Mouse (Mus musculus): ENCODE data around the gene Dhdh.

DNA sequence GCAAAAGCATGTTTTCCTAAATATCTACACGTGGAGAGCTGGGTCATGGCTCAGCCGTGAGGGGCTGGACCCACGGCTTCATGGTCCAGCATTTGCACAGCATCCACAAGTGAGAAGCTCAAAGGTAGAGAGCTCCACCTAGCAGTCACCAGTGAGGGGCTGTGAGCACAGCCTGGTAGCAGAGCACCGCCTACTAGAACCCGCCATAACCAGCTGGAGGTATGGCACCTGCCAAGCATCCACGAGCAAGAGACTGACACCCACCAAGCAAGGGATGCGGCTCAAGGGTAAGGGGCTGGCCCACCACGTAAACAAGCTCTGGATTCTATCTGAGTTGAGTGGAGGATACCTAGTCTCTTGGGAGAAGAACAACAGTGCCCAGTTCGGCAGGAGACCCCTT lies 23.1 kb downstream of the Dhdh start:
- TF ChIP-seq TAL1 (IDR thresholded peaks at IDR 0.05; ENCODE audit: low read length) (no peak), GATA1 (IDR thresholded peaks at IDR 0.05; ENCODE audit: low read length) (no peak)
